Mouse (Mus musculus) stomach, postnatal 0 days (tissue): ENCODE results near the gene Ambra1.

ENCODE experiments used
- CTCF ChIP-seq: IDR thresholded peaks from 2 replicates; pipeline ENCODE4 v1.5.1; 2016; ENCODE audit warnings: antibody characterized with exemption, low read depth, mild to moderate bottlenecking, moderate library complexity
- EP300 ChIP-seq: optimal IDR thresholded peaks from 2 replicates; pipeline ENCODE3; 2016; ENCODE audit warnings: antibody characterized with exemption

- peak; percentile 83 for TF ChIP-seq CTCF
- TF ChIP-seq EP300: no peak
Measured at GRCm38 (mm10) chr2:91958701-91959457, 228.9 kb downstream of the Ambra1 start.
